Mouse (Mus musculus) spleen, adult 2 months (tissue): ENCODE data around the gene Fam173a. TPM values are rescaled to one million over a fixed set of nuclear protein-coding genes. Genes with fewer than 3 reads are reported as not detected.

Experiments used
- DNase-seq, 2 experiments: peaks; one replicate each; pipeline versions ENCODE4 v3.0.0 to v3.0.0-alpha.2; 2012 to 2021; ENCODE audit warnings: low spot score in 2 of 2, low read depth in 1 of 2
- H3K27ac ChIP-seq: fragments of 200-500 bp; 2 replicates; pipeline ENCODE4 v1.5.1; 2012; ENCODE audit warnings: low read length, inconsistent platforms; ENCODE audit not compliant: insufficient read depth
- H3K27me3 ChIP-seq: fragments of 200-500 bp; 2 replicates; pipeline ENCODE4 v1.6.1; 2012; ENCODE audit warnings: mild to moderate bottlenecking, moderate library complexity, low read length, inconsistent platforms; ENCODE audit not compliant: control insufficient read depth, insufficient read depth
- H3K36me3 ChIP-seq: fragments of 200-500 bp; 2 replicates; pipeline ENCODE4 v1.6.1; 2012; ENCODE audit warnings: mild to moderate bottlenecking, low read length, inconsistent platforms; ENCODE audit not compliant: control insufficient read depth, insufficient read depth
- H3K4me1 ChIP-seq: fragments of 200-500 bp; 2 replicates; pipeline ENCODE4 v1.6.1; 2011; ENCODE audit warnings: inconsistent platforms; ENCODE audit not compliant: control insufficient read depth, insufficient read depth, insufficient read length
- H3K4me3 ChIP-seq: fragments of 200-500 bp; 2 replicates; pipeline ENCODE4 v1.5.1; 2011; ENCODE audit warnings: mild to moderate bottlenecking, inconsistent platforms; ENCODE audit not compliant: insufficient read depth, insufficient read length; ENCODE audit errors: extremely low read depth
- CTCF ChIP-seq: fragments of 200-500 bp; IDR thresholded peaks from 2 replicates; pipeline ENCODE4 v1.5.1; 2011; ENCODE audit warnings: mild to moderate bottlenecking, inconsistent platforms; ENCODE audit not compliant: insufficient read depth, insufficient read length, insufficient replicate concordance; ENCODE audit errors: extremely low read depth
- POLR2A ChIP-seq: fragments of 200-500 bp; IDR thresholded peaks from 2 replicates; pipeline ENCODE4 v1.6.1; 2011; ENCODE audit warnings: low read depth, low read length, inconsistent platforms
- WGBS: fragments of 180-500 bp; shearing (Covaris S2); methylation state at CpG from one replicate; pipeline ENCODE4 v1.1.7; 2018; 5-methylcytosine and 5-hydroxymethylcytosine counted together
- polyA plus RNA-seq: library from polyadenylated mRNA; depleted of rRNA; stranded (reverse); fragments of >200 nt; gene quantifications from 2 replicates; pipeline ENCODE4 v1.2.3, GENCODE M21; 2012; rRNA removed

The Fam173a gene
- polyA plus RNA-seq = 96.7 and 113 TPM in 2 replicates

- Histone ChIP-seq H3K4me3 (peak within 1 kb of the TSS; percentile 97), H3K4me1 (peaks cover 15% of the 10 kb centered on the region), H3K27me3 (no peaks in the 10 kb centered on the region), H3K36me3 (no peaks in the 10 kb centered on the region; the same call in none of the 2 replicates), H3K27ac (peak within 1 kb of the TSS; percentile 94)
- peak; percentile 61 to 70 for DNase-seq
- WGBS = under 1% methylated on average over 14 of the region's 14 CpGs
- no peak for TF ChIP-seq POLR2A
- TF ChIP-seq CTCF = no peak
Observed at GRCm38 (mm10) chr17:25792615-25793014, at the start of gene Fam173a. Gene Fam173a, minus strand, starts transcription at chr17:25792901.

- WGBS = 97% methylated on average over 22 of the region's 22 CpGs
- peaks cover 30% of the 10 kb centered on the region for H3K36me3 ChIP-seq
Observed at GRCm38 (mm10) chr17:25841117-25841880, 48.6 kb upstream of the Fam173a start, which contains the start of gene Gm20683. Gene Gm20683, minus strand, starts transcription at chr17:25841763.

DNA sequence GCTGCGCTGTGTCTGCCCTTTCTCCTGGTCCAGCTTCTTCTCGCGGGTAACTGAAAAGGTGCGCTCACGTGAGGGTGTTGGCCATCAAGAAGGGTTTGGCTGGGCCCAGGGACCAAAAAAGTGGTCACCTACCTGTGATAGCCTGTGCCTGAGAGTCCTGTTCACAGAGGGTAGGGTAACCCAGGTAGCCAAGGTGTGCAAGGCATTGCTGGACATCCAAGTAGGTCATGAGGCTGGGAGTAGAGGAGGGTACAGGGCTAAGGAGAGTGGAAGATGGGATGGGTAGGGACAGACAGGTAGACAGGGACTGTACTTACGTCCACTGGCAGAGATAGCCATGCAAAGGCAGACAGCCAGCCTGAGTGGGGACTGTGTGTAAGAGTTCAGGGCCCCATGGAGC is 47.8 kb upstream of the Fam173a start:
- Histone ChIP-seq H3K27me3 (no peaks in the 10 kb centered on the region), H3K27ac (no peak overlapping the region), H3K4me1 (peaks cover 19% of the 10 kb centered on the region), H3K36me3 (peaks cover 30% of the 10 kb centered on the region), H3K4me3 (no peak overlapping the region)
- DNase-seq = no peak
- WGBS = 95% methylated on average over 6 of the region's 6 CpGs
- no peak for TF ChIP-seq POLR2A

More at GRCm38 (mm10) chr17:25841117-25841880, 48.6 kb upstream of the Fam173a start, which contains the start of gene Gm20683:
- no peak within 1 kb of the TSS for H3K4me3 ChIP-seq
- H3K27me3 ChIP-seq = no peaks in the 10 kb centered on the region
- TF ChIP-seq POLR2A = no peak
- no peak for TF ChIP-seq CTCF
- H3K4me1 ChIP-seq = peaks cover 19% of the 10 kb centered on the region
- DNase-seq = no peak
- no peak within 1 kb of the TSS for H3K27ac ChIP-seq

GRCm38 (mm10) chr17:25839455-25840235 is 46.9 kb upstream of the Fam173a start:
- peaks cover 30% of the 10 kb centered on the region for H3K36me3 ChIP-seq
- H3K27ac ChIP-seq = no peak overlapping the region
- H3K4me1 ChIP-seq = peaks cover 13% of the 10 kb centered on the region
- H3K27me3 ChIP-seq = no peaks in the 10 kb centered on the region
- H3K4me3 ChIP-seq = no peak overlapping the region
- 93% methylated on average over 14 of the region's 14 CpGs for WGBS
- TF ChIP-seq CTCF = no peak
- TF ChIP-seq POLR2A = no peak
- no peak for DNase-seq

GRCm38 (mm10) chr17:25838904-25839303 is 46.2 kb upstream of the Fam173a start:
- 90% methylated on average over 4 of the region's 4 CpGs for WGBS
- Histone ChIP-seq H3K36me3 (peaks cover 30% of the 10 kb centered on the region), H3K27ac (no peak overlapping the region), H3K27me3 (no peaks in the 10 kb centered on the region), H3K4me1 (peaks cover 16% of the 10 kb centered on the region), H3K4me3 (no peak overlapping the region)
- no peak for DNase-seq
- TF ChIP-seq POLR2A = no peak

- H3K4me3 ChIP-seq = no peak overlapping the region
- H3K4me1 ChIP-seq = peaks cover 10% of the 10 kb centered on the region
- no peak overlapping the region for H3K27ac ChIP-seq
- WGBS = 74% methylated on average over 3 of the region's 3 CpGs
- no peak for DNase-seq
- peaks cover 30% of the 10 kb centered on the region for H3K36me3 ChIP-seq
- TF ChIP-seq POLR2A (no peak), CTCF (no peak)
- H3K27me3 ChIP-seq = no peaks in the 10 kb centered on the region
Observed at GRCm38 (mm10) chr17:25837533-25837932, 44.8 kb upstream of the Fam173a start.
